Mouse (Mus musculus) gastrocnemius, adult 18-20 months (tissue): ENCODE measurements around the gene Tmem178. TPM values are rescaled to one million over a fixed set of nuclear protein-coding genes. Genes with fewer than 3 reads are reported as not detected.
"Not testable (repeated sequence)": the region's sequence is repeated elsewhere in the genome, so short reads cannot be mapped to it uniquely, and the experiment has no call there.

Experiments
- DNase-seq: peaks from one replicate; pipeline ENCODE4 v3.0.0; 2021; ENCODE audit warnings: low spot score
- total RNA-seq, 2 experiments: library from RNA; stranded (reverse); gene quantifications; 2 replicates each; pipeline ENCODE4 v1.2.3; 2021

The Tmem178 gene
- total RNA-seq, 2 experiments from 2014 or later: 0.30 to 0.47 TPM

DNA sequence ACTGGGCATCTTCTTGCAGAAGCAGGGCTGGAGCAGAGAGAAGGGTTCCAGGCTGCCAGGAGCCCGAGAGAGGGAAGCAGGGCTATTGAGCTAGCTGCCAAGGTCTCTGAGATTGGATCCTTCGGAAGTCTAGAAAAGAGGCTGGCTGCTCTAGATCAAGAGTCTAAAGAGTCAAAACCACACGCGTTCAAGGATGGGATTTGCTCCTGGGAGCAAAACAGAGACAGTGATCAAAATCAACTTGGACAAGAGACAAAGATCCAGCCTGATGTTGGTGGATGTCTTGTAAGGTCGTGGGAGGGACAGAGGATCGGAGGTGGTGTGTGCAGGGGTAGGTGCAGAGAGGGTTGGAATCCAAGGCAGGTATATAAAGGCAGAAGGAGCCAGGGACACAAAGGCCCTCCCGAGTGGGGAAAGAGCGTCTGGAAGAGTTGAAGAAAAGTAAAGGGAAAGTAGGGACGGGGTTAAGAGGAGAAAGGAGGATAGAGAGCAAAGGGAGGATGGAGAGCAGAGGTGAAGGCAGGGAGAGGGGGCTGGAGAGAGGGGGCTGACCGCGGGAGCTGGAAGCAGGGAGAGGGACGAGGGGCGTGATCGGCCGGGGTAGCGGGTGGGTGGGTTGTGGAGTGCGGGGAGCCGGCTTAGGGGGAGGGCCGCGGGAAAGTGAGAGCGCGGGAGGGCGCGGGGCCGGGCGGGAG is 450 bp upstream of the Tmem178 start:
- DNase-seq: no peak

DNA sequence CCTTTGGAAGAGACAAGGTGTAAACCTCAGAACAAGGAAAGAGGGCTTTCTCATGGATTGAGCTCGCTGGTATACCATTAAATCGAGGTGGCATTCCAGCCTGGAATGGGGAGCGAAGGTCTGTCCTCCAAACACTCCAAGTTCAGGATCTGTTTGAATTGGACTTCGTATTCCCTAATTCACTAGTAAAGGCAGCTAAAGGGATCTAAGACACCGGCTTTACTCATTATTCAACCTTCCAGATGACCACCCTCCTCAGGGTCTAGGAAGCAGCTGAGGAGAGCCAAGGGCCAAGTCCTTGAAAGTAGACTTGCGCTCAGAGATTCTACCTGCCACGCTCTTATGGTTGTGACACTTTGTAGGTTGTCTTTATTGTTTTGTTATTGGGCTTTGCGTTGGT is 1.1 kb downstream of the Tmem178 start:
- not testable (repeated sequence) for DNase-seq

DNA sequence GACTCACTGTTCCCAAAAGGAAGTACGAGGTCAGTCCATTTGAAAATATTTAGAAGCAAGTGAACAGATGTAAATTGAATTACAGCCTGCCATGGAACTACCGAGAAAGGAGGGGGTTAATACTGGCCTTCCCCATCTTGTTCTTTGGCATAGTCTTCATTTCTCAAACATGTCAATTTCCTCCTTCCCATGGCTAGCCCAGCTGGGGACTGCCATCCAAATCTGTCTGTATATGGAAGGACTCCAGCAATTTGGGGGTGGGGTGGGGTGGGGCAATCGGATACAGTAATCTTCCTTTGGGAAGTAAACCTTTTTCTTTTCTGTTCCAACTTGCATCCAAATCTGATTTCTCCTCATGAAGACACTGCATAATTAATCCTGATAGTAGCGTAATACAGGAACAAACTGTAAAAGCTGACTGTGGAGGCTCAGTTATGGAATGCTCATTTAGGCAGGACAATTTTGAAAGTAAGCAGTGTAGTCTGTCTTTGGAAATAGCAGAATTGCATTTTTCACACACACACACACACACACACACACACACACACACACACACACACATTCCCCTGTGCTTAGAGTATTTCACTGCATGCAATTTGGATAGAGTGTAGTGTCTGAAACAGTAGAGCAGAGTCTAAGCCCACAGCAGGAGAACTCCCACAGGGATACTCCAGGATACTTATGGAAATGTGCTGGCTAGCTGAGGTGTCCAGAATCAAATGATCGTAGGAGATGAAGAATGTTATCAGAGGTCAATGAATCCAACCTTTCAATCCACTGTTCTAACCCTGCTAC is 1.9 kb downstream of the Tmem178 start:
- DNase-seq: no peak

DNA sequence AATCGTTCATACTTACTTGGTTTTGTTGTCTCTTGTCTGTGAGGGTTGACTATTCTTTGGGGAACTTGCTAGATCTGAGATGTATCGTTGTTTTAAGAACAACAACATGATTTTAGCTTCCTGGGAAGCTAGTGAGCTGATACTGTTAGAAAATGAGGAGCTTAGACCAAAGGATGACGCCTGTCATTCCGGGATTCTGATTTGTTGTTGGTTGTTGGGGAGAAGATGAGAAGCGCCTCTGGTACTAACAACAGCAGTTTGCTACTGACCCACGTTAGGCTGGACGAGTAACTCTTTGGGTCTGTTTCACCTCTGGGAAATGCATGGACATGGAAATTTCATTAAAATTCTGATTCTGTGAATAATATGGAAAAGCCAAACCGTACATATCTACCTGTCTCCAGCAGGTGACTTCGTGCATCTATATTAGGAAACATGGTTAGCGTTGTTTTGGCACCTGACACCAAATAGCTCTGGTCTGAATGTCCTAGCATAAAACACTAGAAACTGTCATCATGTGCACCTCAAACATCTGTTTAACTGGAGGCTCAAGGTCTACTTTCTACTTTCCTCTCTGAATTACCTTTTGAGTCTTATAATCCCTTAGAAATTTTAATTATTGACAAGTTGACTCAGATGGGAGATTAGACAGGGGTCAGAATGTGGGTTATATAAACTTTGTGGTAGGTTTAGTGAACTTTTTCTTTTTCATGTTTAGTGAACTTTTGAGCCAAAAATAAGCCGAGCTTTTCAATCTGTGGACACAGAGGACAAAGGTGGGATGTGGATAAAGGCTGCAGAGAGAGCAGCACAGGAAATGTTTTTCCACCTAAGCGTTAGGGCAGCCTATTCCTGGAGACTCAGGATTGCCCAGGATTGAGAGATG is 2.9 kb downstream of the Tmem178 start:
- DNase-seq: no peak

DNA sequence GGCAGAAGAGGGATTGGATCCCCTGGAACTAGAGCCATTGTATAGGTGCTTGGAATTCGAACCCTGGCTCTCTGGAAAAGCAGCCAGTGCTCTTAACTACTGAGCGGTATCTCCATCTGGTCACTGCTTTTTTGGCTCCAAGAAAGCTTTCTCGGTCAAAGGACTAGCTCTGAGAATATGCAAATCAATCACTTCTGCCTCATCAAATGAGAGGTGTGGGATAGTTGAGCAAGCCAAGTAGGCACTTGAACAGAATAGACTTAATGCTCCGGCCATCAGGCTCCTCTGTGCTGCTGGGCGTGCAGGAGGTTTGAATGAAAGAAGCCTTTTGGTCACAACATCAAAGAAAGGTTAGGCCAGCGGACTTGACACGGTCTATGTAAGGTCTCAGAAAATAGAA is 5.0 kb downstream of the Tmem178 start:
- no peak for DNase-seq

DNA sequence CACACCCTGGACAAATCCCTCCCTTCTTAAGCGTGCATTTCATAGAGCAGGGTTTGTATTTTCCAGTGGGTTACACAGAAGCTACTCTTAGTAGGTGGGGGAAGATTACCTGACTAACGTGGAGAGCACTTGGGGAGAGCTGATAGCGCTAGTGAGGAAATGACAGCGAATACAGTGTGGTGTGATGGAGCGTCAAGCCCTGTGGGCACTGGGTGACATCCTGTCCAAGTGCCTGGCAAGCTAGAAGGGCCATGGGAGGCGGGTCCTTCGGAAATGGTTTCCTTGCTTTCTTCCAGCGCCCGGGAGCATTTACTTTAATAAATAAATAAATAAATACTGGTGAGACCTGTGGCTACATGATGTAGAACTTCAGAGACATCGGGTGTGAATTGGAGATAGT is 5.5 kb downstream of the Tmem178 start:
- DNase-seq: no peak

DNA sequence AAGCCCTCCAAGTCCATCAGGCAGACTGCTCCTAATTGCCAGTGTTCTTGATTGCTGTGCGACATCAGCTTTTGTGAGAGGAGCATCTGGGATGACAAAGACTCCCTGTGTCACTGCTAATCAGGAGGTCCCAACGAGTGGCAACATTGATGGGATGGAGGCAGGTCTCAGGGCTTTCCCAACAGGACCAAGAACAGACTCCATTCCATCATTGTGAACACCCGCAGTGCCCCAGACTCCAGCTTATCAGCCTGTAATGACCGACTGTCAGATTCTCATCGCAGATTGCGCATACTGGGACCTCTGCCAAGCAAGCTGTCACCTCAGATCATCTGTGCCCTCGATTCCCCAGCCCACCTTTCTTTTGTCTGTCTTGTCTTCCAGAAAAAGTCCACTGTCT is 7.9 kb downstream of the Tmem178 start:
- DNase-seq: no peak

DNA sequence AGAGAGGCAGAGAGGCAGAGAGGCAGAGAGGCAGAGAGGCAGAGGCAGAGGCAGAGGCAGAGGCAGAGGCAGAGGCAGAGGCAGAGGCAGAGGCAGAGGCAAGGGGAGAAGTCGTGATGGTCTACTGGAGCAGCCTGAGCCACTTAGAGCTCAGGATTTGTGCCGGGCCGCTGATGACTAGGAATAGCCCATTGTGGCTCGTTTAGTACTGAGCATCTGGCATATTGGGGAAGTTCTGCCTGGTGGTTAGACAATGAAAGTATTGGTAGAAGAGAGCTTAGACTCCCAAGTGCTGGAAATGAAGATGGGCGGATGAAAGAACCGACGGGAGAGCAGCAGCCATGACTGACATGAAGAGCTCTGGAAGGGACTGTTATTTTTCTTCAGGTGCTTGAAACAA is 11.0 kb downstream of the Tmem178 start:
- DNase-seq: no peak

DNA sequence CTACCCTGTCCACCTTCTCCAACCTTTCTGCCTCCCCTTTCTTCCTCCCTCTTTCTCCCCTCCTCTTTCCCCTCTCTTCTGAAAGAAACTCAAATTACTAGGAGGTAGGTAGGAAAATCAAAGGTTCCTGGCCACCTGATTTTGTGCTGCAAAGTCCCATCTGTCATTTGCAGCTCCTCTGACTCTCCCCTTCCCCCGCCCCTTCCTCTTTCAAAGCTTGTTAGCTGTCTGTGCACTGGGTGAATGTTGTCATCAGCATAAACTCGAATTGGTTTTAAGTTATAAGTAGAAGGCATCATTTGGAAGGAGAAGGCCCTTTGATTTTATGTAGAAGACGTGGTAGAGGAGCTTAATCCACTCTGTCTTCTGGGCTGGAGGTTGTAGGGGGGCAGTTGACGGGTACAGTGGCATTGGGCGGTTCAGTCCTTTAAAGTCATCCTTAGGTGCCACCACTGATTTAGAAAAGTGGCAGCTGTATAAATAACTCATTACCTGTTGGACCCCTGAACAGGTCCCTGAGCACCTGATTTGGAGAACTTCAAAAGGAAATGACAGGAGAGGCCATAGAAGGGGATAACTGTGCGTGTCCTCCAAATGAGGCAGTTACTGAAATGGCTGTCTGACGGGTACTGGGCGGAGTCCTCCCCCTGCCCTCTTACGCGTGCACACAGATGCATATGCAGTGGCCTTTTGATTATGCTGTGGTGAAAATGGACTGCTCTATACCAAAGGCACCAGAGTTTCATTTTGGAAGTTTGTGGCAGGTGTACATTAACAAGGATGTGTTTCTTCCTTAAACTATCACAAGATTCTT is 11.8 kb downstream of the Tmem178 start:
- DNase-seq: no peak

DNA sequence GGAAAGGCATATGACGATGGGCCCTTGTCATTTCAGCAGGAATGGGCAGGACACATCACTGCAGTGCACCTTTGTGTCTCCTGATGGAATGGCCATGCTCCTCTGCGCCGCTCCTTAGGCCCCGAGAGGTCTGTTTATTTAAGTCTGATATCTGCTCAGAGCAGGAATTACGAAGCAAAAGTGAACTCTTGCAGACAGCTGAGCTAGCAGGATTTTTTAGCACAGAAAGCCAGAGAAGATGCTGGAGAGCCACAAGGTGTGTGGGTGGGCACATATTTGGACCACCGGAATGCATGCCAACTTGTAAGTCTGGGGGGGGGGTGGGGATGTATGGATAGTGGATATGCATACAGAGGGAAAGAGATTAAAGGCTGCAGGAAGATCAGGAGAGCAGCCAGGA is 13.9 kb downstream of the Tmem178 start:
- no peak for DNase-seq

DNA sequence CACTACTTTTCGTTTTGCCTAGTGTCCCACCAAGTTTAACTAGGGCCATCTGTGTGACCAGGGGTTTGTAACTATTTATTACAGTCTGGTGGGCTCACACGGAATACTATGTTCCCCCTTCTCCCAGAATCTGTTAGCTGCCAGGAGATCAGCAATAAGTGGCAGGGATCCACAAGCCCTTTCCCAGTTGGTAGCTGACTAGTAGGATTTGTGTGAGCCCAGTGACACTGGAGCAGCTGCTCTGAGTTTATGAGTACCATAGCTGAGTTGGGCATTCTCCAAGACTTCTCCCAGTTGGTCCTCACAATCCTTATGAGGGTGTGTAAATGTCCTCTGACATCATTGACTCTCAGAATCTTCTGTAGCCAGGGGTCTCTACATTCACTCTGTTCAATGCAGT is 15.4 kb downstream of the Tmem178 start:
- DNase-seq: no peak

DNA sequence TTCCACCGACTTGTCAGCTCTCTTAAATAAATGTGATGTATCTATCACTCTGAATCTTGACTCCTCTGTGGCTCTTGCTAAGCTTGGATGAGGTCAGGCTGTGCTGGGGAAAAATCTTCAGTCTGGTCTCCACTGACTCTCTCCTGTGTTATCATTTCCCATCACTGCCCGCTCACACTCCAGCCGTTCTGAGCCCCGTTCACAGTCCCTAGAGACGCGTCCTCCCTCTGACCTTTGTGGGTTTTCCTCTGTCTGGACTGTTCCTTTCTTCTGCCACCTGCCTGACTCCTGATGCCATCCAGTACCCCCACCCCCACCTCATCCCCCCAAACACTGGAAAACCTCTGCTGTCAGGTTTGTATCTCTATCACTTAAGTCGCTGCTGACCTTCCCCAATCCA is 23.0 kb downstream of the Tmem178 start:
- no peak for DNase-seq

DNA sequence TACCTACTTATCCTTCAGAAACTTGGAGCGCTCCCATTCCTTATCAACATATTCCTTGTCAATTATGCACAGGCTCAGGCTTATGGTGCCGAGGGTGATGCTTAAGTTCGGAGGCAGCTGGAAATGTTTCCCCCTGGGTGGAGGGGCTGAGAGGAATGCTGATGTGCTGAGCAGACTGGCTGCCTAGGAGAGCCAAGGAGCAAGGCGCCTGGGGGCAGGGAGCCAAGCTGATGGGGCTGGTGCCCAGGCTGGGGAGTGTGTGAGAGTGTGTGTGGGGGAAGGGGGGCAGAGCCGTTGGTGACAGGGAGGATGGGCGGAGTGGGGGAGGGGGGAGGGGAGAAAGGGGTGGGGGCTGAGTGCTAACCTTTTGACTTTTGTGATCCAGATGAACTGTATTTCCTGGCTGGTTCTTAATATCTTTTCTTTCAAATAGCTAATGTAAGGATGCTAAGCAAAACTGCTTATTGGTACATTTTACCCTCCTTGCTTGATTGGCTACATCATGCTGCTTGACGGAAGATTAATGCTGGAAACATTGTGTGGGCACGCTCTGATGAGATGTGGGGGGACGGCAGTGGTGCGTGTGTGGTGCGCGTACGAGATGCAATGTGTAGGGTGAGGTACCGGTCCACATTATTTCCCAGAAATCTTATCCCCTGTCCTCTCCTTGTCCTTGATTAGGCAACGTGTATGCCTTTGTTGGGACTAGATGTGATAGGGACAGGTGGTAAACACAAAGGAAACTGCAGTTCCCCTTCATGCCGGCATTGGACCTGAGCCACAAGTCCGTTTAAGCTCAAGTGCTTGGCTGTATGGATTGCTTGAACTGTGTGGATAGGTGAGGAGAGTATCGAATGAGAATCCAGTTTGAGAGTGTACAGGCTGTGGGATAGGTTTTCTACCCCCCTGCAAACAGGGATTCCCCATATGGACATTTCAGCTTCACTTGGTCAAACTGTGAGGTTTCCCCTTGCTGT is 25.5 kb downstream of the Tmem178 start:
- no peak for DNase-seq

DNA sequence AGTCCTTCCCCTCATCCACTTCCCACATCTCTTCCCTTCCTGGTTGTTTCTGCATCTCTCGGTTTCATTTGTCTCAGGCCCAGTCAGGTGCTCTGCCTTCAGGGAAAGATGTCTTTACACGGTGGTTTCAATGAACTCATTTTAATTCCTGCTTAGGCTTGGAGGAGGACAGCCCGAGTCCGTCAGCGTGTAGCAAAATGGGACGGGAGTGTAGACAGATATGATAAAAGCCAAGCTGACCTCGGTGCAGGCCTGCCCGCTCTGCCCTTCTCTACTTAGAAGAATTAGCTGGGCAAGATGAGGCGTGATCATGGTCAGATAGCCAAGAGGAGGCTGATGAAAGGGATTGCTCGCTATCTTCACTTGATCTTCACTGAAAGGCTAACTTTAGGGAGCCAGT is 26.3 kb downstream of the Tmem178 start:
- no peak for DNase-seq

DNA sequence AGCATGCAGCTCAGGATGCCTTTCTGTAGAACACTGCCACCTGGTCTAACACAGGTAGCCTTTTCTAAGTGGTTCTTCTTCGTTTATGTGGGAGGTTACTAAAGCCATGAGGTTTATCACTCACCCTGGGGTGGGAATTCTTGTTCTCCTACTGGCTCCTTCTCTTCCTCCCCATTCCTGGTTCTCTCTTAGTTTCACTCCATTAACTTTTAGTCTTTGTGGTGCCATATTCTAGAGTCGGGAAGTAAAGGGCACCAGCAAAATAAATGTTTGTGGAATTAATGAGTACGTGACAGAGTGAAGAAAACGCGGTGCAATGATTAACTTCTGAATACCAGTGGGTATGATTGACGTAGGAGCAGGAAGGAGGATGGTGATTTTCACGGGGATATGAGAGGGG is 28.5 kb downstream of the Tmem178 start:
- DNase-seq: no peak

DNA sequence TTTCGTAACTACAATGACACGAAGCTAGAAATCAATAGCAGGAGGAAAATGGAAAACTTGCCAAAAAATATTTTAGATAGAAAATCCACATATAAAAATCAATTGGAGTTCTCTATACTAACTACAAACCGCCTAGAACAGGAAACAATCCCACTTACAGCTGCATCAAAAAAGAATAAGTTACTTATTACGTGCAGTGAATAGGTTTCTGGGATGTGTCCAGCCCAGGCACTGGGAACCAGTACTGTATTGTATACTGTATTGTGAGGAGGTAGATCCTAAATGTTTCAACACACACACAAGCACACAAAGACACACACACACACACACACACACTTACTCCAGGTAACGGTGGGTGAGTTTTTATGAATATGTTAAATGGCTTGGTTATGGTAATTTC is 32.8 kb downstream of the Tmem178 start:
- DNase-seq: no peak

DNA sequence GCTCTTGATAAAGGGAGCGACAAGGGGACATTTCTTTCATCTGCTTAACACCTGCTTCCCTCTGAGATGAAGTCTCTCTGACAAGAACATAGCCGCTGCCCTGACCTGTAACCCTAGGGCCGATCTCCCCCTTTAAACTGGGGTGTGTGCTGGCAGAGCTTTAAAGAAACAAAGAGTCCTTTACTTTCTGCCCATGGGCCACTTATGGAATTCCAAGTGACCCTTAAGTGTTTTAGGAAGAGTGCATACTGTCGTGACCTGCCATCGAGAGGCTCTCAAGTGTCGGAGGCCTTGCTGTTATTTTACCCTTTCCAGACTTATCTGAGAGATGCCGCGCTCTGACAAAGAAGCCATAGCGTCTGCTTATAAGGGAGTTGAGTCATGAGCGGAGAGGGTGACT is 35.7 kb downstream of the Tmem178 start:
- no peak for DNase-seq

DNA sequence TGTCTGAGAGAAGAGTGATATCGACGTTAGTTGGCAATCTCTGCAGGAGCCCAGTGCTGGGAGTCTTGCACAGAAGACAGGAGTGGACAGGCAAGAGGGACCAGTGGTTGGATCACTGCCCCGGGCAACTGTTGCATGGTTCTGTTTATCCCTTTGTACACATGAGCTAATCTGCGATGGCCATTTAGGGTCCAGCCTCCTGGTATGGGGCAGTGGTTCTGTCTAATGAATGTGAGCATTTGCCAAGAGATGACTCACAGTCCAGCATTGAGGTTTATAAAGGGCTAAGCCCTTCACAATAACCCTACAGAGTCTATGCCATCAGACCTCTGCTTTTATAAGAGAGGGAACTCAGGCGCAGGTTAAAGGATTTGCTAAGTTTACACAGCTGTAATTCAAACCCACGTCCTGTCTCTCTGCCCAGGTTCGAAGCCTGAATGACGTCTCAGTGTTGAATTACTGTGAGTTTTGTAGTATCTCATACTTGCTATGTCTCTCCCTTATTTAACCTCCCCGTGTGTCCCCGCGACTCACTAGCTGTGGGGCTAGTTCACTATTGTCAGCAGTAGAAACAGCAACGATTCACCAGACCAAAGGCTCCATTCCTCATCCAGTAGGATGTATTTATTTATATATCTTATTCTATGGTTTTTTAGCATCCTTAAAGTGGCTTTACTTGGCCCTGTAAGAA is 37.4 kb downstream of the Tmem178 start:
- DNase-seq: no peak

DNA sequence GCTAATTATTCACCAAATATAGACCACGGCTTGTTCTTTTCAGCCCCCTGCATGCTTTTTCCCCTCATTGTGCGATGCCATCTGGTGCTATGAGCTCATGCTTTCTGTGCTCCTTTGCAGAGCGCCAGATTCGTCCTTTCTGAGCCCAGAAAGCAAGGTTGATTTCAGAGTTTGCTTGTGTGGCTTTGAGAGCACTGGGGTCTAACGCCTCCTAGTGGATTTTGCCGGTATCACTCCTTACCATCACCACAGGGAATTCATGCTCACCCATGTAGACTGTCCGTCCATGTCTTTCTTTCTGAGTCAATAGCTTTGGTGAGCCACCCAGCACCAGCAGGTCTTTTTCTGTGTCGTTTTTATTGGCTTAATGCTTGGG is 38.0 kb downstream of the Tmem178 start:
- DNase-seq: peak; percentile 61

DNA sequence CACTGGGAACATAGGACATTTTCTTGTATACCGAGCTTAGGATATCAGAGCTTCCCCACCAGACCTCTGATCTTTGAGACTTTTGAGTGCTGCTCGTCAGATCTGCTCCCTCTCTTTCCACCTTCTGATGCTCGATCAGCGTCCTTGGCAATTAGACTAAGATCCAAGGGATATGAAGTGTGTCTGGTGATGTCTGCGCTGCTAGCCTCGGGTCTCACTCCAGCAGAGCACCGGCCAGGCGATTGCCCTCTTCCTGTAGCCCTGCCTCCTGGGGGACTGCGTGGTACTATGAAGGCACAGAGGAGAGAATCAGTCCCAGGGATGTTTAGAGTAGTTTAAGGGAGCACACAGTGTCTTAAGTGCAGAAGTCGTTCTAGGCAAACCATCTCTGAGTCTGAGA is 38.5 kb downstream of the Tmem178 start:
- DNase-seq: no peak
